ENCODE assay signal across 27 mouse cellular contexts in the genomic region with DNA sequence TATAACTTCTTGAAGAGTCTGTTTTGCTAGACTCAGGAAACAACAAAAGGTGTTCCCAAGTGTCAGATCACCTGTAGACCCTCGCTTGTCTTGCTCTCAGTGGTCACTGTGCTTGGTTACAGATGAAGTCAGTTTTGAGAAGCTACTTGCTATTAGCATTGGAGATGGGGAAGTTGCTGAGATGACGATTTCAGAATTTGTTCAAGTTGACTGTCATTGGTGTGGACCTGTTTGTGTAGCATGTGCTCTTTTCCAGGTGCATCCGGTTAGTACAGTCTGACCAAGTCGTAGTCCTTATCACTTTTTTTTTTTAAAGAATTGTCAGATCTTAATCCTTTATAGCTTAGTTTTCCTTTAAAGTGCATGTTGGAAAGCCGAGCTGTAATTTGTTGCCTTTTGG. TPM values are rescaled to one million over a fixed set of nuclear protein-coding genes. Genes with fewer than 3 reads are reported as not detected.
DNase-seq lines count a peak whose midpoint lies in the region; ATAC-seq and TF ChIP-seq lines count a peak whose summit lies in the region.
"Had no signal": no experiment of that assay in that cellular context is flagged by ENCODE, and none has a peak within 500 bp of the region (broad histone marks: within the 10 kb centered on the region; RNA-seq: fewer than 3 reads in every experiment).

No protein-coding gene starts in this region.

- no peak for DNase-seq in kidney, adult 2 months
- DNase-seq in MEL-GATA-1-ER (ENCODE audit: extremely low read depth, low read depth): peak; percentile 31
- DNase-seq in frontal cortex, adult 2 months (ENCODE audit: extremely low spot score in 1 of 2, low spot score in 1 of 2): no peak
- no peak for DNase-seq in right cerebral cortex, postnatal 36 days (ENCODE audit: low spot score in 2 of 2)
- DNase-seq: adrenal gland, postnatal 14 days; cerebellum, adult 11 months; cerebellum, postnatal 10 days; gastrocnemius, postnatal 14 days; kidney, adult 18-20 months; kidney, postnatal 10 days; lung, adult 2 months; lung, postnatal 36 days; midbrain, embryonic 14.5 days; retina, postnatal 1 day; right cerebral cortex, postnatal 4 days had no signal

- no peak for TF ChIP-seq POLR2A in kidney, adult 2 months (IDR thresholded peaks at IDR 0.05; ENCODE audit: low read depth, low read length)

- H3K4me2 ChIP-seq in kidney, embryonic 14.5 days (replicated peaks; ENCODE audit: low read depth, low read length): no peak overlapping the region
- H3K4me2 ChIP-seq in liver, embryonic 12.5 days: peak overlapping the region; percentile 73
- H3K4me2 ChIP-seq: neural tube, embryonic 12.5 days had no signal

- no peak for TF ChIP-seq CTCF in kidney, adult 2 months (conservative IDR thresholded peaks at IDR 0.05; ENCODE audit: insufficient read depth, insufficient read length, low read depth, low read length)

- 60% methylated on average over 5 of the region's 5 CpGs for WGBS in kidney, adult 2 months
- WGBS in kidney, embryonic 14.5 days: 71% methylated on average over 5 of the region's 5 CpGs
- WGBS in liver, embryonic 12.5 days (ENCODE audit: insufficient replicate concordance): 42% methylated on average over 5 of the region's 5 CpGs

- ATAC-seq in kidney, embryonic 14.5 days (ENCODE audit: low FRiP score, low TSS enrichment): no peak
- ATAC-seq in liver, embryonic 12.5 days: no peak
- 0 out of 2 replicates have a peak, but pooled peaks have one; percentile 33 for ATAC-seq in neutrophil, adult 5-6 weeks (ENCODE audit: extremely low read depth, insufficient number of reproducible peaks, low FRiP score, poor library complexity, severe bottlenecking)
- ATAC-seq in inflammation-experienced regulatory T-cells, adult 6 months: no peak
- ATAC-seq: forebrain, embryonic 16.5 days; hindbrain, postnatal 0 days had no signal

- H3K36me3 ChIP-seq in kidney, adult 2 months (ENCODE audit: control insufficient read depth, insufficient read depth, low read length): no peaks in the 10 kb centered on the region; the same call in 1 of the 2 replicates
- H3K36me3 ChIP-seq in kidney, embryonic 14.5 days (ENCODE audit: control insufficient read depth, insufficient read depth, low read length): peaks cover 14% of the 10 kb centered on the region; the same call in 1 of the 2 replicates
- peaks cover 28% of the 10 kb centered on the region for H3K36me3 ChIP-seq in liver, embryonic 12.5 days
- H3K36me3 ChIP-seq: neural tube, embryonic 12.5 days had no signal

- H3K4me1 ChIP-seq in kidney, adult 2 months (ENCODE audit: control insufficient read depth, insufficient read depth, low read length): peaks cover 41% of the 10 kb centered on the region
- peaks cover 9% of the 10 kb centered on the region; the same call in 1 of the 2 replicates for H3K4me1 ChIP-seq in kidney, embryonic 14.5 days (ENCODE audit: control insufficient read depth, insufficient read depth, low read length)
- peaks cover 98% of the 10 kb centered on the region for H3K4me1 ChIP-seq in liver, embryonic 12.5 days

- H3K27me3 ChIP-seq in kidney, adult 2 months (replicated peaks; ENCODE audit: control insufficient read depth, insufficient read depth, low read length): no peaks in the 10 kb centered on the region
- no peaks in the 10 kb centered on the region for H3K27me3 ChIP-seq in kidney, embryonic 14.5 days (ENCODE audit: control insufficient read depth, insufficient read depth, low read length)
- H3K27me3 ChIP-seq in liver, embryonic 12.5 days (replicated peaks): no peaks in the 10 kb centered on the region
- H3K27me3 ChIP-seq: megakaryocyte, embryonic 14.5 days; neural tube, embryonic 12.5 days had no signal

- H3K27ac ChIP-seq in kidney, adult 2 months (ENCODE audit: insufficient read depth, low read depth, low read length): 0 out of 2 replicates have a peak overlapping the region, but pooled peaks have one; percentile 14
- no peak overlapping the region for H3K27ac ChIP-seq in kidney, embryonic 14.5 days (ENCODE audit: low read depth, low read length)
- peak overlapping the region; percentile 97 for H3K27ac ChIP-seq in liver, embryonic 12.5 days
- H3K27ac ChIP-seq: embryonic facial prominence, embryonic 10.5 days; forebrain, embryonic 10.5 days; hindbrain, postnatal 0 days; left cerebral cortex, adult 2 months; limb, embryonic 10.5 days; neural tube, embryonic 12.5 days had no signal

- no peak overlapping the region for H3K9ac ChIP-seq in kidney, embryonic 14.5 days (ENCODE audit: low read depth, low read length)
- H3K9ac ChIP-seq in liver, embryonic 12.5 days: peak overlapping the region; percentile 70
- H3K9ac ChIP-seq: neural tube, embryonic 12.5 days had no signal

- H3K9me3 ChIP-seq in kidney, embryonic 14.5 days (ENCODE audit: control insufficient read depth, low read length): no peaks in the 10 kb centered on the region
- H3K9me3 ChIP-seq in liver, embryonic 12.5 days (replicated peaks): no peaks in the 10 kb centered on the region
- H3K9me3 ChIP-seq: embryonic facial prominence, embryonic 10.5 days; forebrain, embryonic 10.5 days; limb, embryonic 10.5 days; megakaryocyte, embryonic 14.5 days; neural tube, embryonic 12.5 days had no signal

- H3K4me3 ChIP-seq in kidney, adult 2 months (ENCODE audit: insufficient read depth, low read depth, low read length): no peak overlapping the region
- no peak overlapping the region for H3K4me3 ChIP-seq in kidney, embryonic 14.5 days (ENCODE audit: low read length)
- no peak overlapping the region for H3K4me3 ChIP-seq in liver, embryonic 12.5 days
- H3K4me3 ChIP-seq: embryonic facial prominence, embryonic 10.5 days; forebrain, embryonic 10.5 days; left cerebral cortex, adult 2 months; limb, embryonic 10.5 days; megakaryocyte, embryonic 14.5 days; neural tube, embryonic 12.5 days had no signal

RNA-seq across cellular contexts. Expression of a gene that starts 50.3 kb away (rescaled TPM):
- polyA plus RNA-seq in kidney, adult 2 months (2012; rRNA removed): 45.9 and 52.4 TPM in 2 replicates
- 83.2 and 117 TPM in 2 replicates for polyA plus RNA-seq in kidney, embryonic 14.5 days (2014; fragmentation: Nextera tagmentation; extraction: Ambion mirVana)
- 43.2 and 43.7 TPM in 2 replicates for polyA plus RNA-seq in liver, embryonic 12.5 days (2016; fragmentation: Nextera tagmentation; extraction: Ambion mirVana)
- total RNA-seq in neutrophil, adult 5-6 weeks (2017): 69.7 and 70.6 TPM in 2 replicates
- 10 to 100 TPM; 56.7 to 91.1 (median 70.0) TPM for polyA plus RNA-seq in inflammation-experienced regulatory T-cells, adult 6 months (2017; shearing (Covaris generic))
- 58.5 and 62.7 TPM in 2 replicates for polyA plus RNA-seq in frontal cortex, adult 2 months (2012; rRNA removed)
